9 mouse cellular contexts compared by ENCODE assay signal in the genomic region with DNA sequence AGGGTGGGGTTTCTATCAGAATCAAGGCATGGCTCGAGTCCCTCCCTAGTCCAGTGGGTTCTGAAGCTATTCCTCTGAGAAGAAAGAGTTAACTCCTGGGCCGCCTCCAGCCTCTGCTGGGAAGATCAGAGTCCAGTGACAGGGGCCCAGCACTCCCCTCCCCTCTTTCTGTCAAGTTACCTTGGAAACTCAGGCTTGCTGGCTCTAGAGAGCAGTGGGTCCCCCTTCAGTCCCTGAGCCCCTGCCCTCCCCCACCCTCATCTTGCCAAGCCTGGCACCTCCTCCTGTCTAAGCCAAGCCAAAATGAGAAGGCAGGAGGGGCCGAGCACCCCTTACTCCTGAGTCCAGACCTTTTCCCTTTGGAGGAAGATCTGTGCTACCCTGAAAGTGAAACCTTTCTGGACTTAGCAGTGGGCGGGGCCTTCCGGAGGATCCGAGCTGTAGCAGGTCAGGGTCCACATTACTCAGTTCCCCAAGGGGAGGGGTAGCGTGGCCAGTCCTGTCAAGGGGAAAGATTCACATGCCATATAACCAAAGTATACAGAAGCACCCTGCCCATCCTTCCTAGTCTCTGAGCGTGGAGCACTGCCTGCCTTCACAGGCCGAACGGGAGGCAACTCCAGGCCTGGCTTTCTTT. TPM values are rescaled to one million over a fixed set of nuclear protein-coding genes. Genes with fewer than 3 reads are reported as not detected.
DNase-seq lines count a peak whose midpoint lies in the region; ATAC-seq lines count a peak whose summit lies in the region.
"Had no signal": no experiment of that assay in that cellular context is flagged by ENCODE, and none has a peak within 500 bp of the region (broad histone marks: within the 10 kb centered on the region; RNA-seq: fewer than 3 reads in every experiment).

No protein-coding gene starts in this region.

- no peak overlapping the region for H3K4me3 ChIP-seq in heart, embryonic 11.5 days (ENCODE audit: low read depth, low read length)
- H3K4me3 ChIP-seq in forebrain, embryonic 15.5 days: no peak overlapping the region
- no peak overlapping the region for H3K4me3 ChIP-seq in midbrain, embryonic 16.5 days (ENCODE audit: low read depth, low read length)

- WGBS in heart, embryonic 11.5 days (ENCODE audit: insufficient replicate concordance): 47% methylated on average over 10 of the region's 10 CpGs
- 18% methylated on average over 10 of the region's 10 CpGs for WGBS in forebrain, embryonic 15.5 days
- WGBS in midbrain, embryonic 16.5 days: 19% methylated on average over 10 of the region's 10 CpGs

- no peaks in the 10 kb centered on the region for H3K9me3 ChIP-seq in heart, embryonic 11.5 days (replicated peaks; ENCODE audit: control insufficient read depth, low read length)
- H3K9me3 ChIP-seq in forebrain, embryonic 15.5 days: no peaks in the 10 kb centered on the region
- no peaks in the 10 kb centered on the region for H3K9me3 ChIP-seq in midbrain, embryonic 16.5 days (replicated peaks; ENCODE audit: control insufficient read depth, low read length, poor library complexity, severe bottlenecking)

- no peak for ATAC-seq in heart, embryonic 11.5 days (replicated peaks; ENCODE audit: insufficient number of reproducible peaks, low FRiP score, low TSS enrichment)
- peak; percentile 49 for ATAC-seq in forebrain, embryonic 15.5 days (replicated peaks)
- peak; percentile 69 for ATAC-seq in midbrain, embryonic 16.5 days
- ATAC-seq in frontal cortex, adult (ENCODE audit: low TSS enrichment): no peak
- ATAC-seq: inflammation-experienced regulatory T-cells, adult 6 months had no signal

- peaks cover 20% of the 10 kb centered on the region for H3K4me1 ChIP-seq in heart, embryonic 11.5 days (ENCODE audit: control insufficient read depth, insufficient read depth, low read length)
- H3K4me1 ChIP-seq in forebrain, embryonic 15.5 days: peaks cover 49% of the 10 kb centered on the region
- H3K4me1 ChIP-seq in midbrain, embryonic 16.5 days (ENCODE audit: control insufficient read depth, insufficient read depth, low read length): peaks cover 10% of the 10 kb centered on the region; the same call in 1 of the 2 replicates

- H3K27ac ChIP-seq in heart, embryonic 11.5 days (ENCODE audit: low read depth, low read length): no peak overlapping the region
- peak overlapping the region; percentile 69 for H3K27ac ChIP-seq in forebrain, embryonic 15.5 days (replicated peaks)
- H3K27ac ChIP-seq in midbrain, embryonic 16.5 days (ENCODE audit: low read length): peak overlapping the region; percentile 12; the same call in 1 of the 2 replicates

- H3K9ac ChIP-seq in heart, embryonic 11.5 days (ENCODE audit: low read depth, low read length): peak overlapping the region; percentile 39; the same call in 1 of the 2 replicates
- no peak overlapping the region for H3K9ac ChIP-seq in forebrain, embryonic 15.5 days (replicated peaks)
- H3K9ac ChIP-seq in midbrain, embryonic 16.5 days (ENCODE audit: low read depth, low read length): no peak overlapping the region

- H3K4me2 ChIP-seq in heart, embryonic 11.5 days: peak overlapping the region; percentile 2; the same call in 1 of the 2 replicates
- H3K4me2 ChIP-seq in forebrain, embryonic 15.5 days (replicated peaks): 0 out of 2 replicates have a peak overlapping the region, but pooled peaks have one; percentile 14
- H3K4me2 ChIP-seq in midbrain, embryonic 16.5 days (ENCODE audit: low read length): no peak overlapping the region

- intact Hi-C loops in left cerebral cortex, postnatal 36 days (cut with DNase I): no loop called here

- no peak for DNase-seq in heart, adult 8-10 months (ENCODE audit: low spot score)
- peak; percentile 85 for DNase-seq in kidney, postnatal 14 days
- no peak for DNase-seq in ovary, adult 18-20 months (ENCODE audit: low spot score)
- DNase-seq in left cerebral cortex, postnatal 36 days (ENCODE audit: low spot score in 2 of 2): no peak

- H3K27me3 ChIP-seq in heart, embryonic 11.5 days (ENCODE audit: control insufficient read depth, insufficient read depth, low read length): peaks cover 6% of the 10 kb centered on the region
- peaks cover 4% of the 10 kb centered on the region; the same call in 1 of the 2 replicates for H3K27me3 ChIP-seq in forebrain, embryonic 15.5 days
- no peaks in the 10 kb centered on the region for H3K27me3 ChIP-seq in midbrain, embryonic 16.5 days (ENCODE audit: control insufficient read depth, insufficient read depth, low read depth, low read length)

- no peaks in the 10 kb centered on the region for H3K36me3 ChIP-seq in heart, embryonic 11.5 days (ENCODE audit: control insufficient read depth, insufficient read depth, low read length)
- no peaks in the 10 kb centered on the region for H3K36me3 ChIP-seq in forebrain, embryonic 15.5 days
- no peaks in the 10 kb centered on the region for H3K36me3 ChIP-seq in midbrain, embryonic 16.5 days (ENCODE audit: control insufficient read depth, insufficient read depth, low read length)

RNA-seq across cellular contexts. Expression of a gene that starts 9.6 kb away (rescaled TPM):
- 7.5 and 8.2 TPM in 2 replicates for polyA plus RNA-seq in heart, embryonic 11.5 days (2014; fragmentation: Nextera tagmentation; extraction: Ambion mirVana)
- total RNA-seq in heart, adult 8-10 months (2022): 10 to 100 TPM in 1 of 4 experiments, 1 to 10 TPM in 3; 8.7 to 10.9 (median 9.1) TPM
- 10.8 and 12.4 TPM in 2 replicates for polyA plus RNA-seq in forebrain, embryonic 15.5 days (2015; fragmentation: Nextera tagmentation; extraction: Ambion mirVana)
- polyA plus RNA-seq in midbrain, embryonic 16.5 days (2015; fragmentation: Nextera tagmentation; extraction: Ambion mirVana): 12.5 and 14.9 TPM in 2 replicates
- total RNA-seq in left cerebral cortex, postnatal 36 days (2021): 10 to 100 TPM; 14.2 to 15.4 TPM

RNA-seq across cellular contexts. Expression of a gene that starts 10.0 kb away (rescaled TPM):
- 13.7 and 15.7 TPM in 2 replicates for polyA plus RNA-seq in heart, embryonic 11.5 days (2014; fragmentation: Nextera tagmentation; extraction: Ambion mirVana)
- 10 to 100 TPM; 25.0 to 34.9 (median 25.9) TPM for total RNA-seq in heart, adult 8-10 months (2022)
- 19.0 and 24.1 TPM in 2 replicates for polyA plus RNA-seq in forebrain, embryonic 15.5 days (2015; fragmentation: Nextera tagmentation; extraction: Ambion mirVana)
- polyA plus RNA-seq in midbrain, embryonic 16.5 days (2015; fragmentation: Nextera tagmentation; extraction: Ambion mirVana): 23.2 and 23.9 TPM in 2 replicates
- total RNA-seq in left cerebral cortex, postnatal 36 days (2021): 10 to 100 TPM; 25.2 to 30.1 TPM

RNA-seq across cellular contexts. Expression of a gene that starts 14.5 kb away (rescaled TPM):
- polyA plus RNA-seq in heart, embryonic 11.5 days (2014; fragmentation: Nextera tagmentation; extraction: Ambion mirVana): 26.4 and 31.1 TPM in 2 replicates
- total RNA-seq in heart, adult 8-10 months (2022): 1 to 10 TPM; 7.3 to 8.5 (median 8.5) TPM
- polyA plus RNA-seq in forebrain, embryonic 15.5 days (2015; fragmentation: Nextera tagmentation; extraction: Ambion mirVana): 45.8 and 50.5 TPM in 2 replicates
- 47.5 and 57.5 TPM in 2 replicates for polyA plus RNA-seq in midbrain, embryonic 16.5 days (2015; fragmentation: Nextera tagmentation; extraction: Ambion mirVana)
- 10 to 100 TPM; 76.4 to 82.8 TPM for total RNA-seq in left cerebral cortex, postnatal 36 days (2021)

RNA-seq across cellular contexts. Expression of a gene that starts 43.9 kb away (rescaled TPM):
- 0.19 and 0.20 TPM in 2 replicates for polyA plus RNA-seq in heart, embryonic 11.5 days (2014; fragmentation: Nextera tagmentation; extraction: Ambion mirVana)
- total RNA-seq in heart, adult 8-10 months (2022): under 1 TPM in 3 of 4 experiments, not detected in 1; 0.13 to 0.89 (median 0.22) TPM
- 0.10 TPM in 1 of 2 replicates, not detected in the other for polyA plus RNA-seq in forebrain, embryonic 15.5 days (2015; fragmentation: Nextera tagmentation; extraction: Ambion mirVana)
- 0.34 TPM in 1 of 2 replicates, not detected in the other for polyA plus RNA-seq in midbrain, embryonic 16.5 days (2015; fragmentation: Nextera tagmentation; extraction: Ambion mirVana)
- under 1 TPM; 0.44 to 0.48 TPM for total RNA-seq in left cerebral cortex, postnatal 36 days (2021)

Comparison
In these comparisons a context has a peak if more than half of its experiments do, and no peak if none do; other contexts are left out.
1. ATAC-seq: peak in forebrain, embryonic 15.5 days (single experiment) and midbrain, embryonic 16.5 days (single experiment); none in heart, embryonic 11.5 days (single experiment) and frontal cortex, adult (single experiment).